Mouse (Mus musculus): ENCODE measurements around the gene Nlrx1.

Nlrx1 gene

DNA sequence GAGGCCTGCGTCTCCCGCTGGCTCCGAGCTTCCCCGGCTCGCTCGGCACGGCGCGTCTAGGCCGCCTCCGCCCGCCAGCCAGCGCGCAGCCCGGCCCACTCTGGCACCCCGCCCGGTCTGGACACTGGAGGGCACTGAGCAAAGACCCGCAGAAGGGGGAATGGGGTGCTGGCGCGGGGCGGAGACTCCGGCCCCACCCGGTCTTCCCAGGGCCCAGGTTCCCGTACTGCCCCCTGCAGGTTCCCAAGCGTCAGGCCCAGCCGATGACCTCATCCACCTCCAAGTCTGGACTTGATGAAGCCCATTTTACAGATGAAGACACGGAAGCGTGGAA lies 405 bp downstream of the Nlrx1 start:
- DNase-seq (ENCODE audit: low spot score) = peak; percentile 92

DNA sequence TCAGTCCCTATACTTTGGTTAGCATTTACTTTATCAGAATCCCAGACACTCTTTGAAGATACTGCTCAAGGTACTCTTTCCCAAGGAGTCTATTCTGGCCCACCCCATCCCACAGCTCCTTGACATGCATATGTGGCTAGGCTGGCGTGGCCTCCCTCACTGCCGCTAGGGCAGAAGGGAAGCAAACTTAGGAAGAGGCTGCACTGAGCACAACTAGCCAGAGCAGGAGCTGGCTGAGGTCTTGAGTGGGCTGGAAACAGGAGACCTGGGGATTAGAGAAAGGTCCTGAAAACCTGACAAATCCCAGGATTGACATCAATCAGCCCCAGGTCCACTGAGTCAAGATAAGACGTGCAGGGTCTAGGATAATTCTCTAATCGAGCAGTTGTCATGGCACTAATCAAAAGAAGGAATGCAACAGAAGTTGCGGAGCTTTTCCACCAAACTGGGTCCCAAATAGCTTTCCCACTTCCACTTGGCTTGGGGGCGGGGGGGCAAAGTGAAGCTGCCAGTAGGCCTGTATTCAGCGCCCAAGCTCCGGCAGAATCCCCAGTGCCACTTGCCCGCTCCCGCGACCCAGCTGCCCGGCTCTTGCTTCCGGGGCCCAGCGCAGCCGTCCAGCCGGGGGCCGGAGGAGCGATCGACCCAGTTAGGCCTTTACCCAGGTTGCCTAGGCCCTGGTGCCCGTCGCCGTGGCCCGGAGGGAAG lies 926 bp downstream of the Nlrx1 start:
- no peak for DNase-seq (ENCODE audit: low spot score)

DNA sequence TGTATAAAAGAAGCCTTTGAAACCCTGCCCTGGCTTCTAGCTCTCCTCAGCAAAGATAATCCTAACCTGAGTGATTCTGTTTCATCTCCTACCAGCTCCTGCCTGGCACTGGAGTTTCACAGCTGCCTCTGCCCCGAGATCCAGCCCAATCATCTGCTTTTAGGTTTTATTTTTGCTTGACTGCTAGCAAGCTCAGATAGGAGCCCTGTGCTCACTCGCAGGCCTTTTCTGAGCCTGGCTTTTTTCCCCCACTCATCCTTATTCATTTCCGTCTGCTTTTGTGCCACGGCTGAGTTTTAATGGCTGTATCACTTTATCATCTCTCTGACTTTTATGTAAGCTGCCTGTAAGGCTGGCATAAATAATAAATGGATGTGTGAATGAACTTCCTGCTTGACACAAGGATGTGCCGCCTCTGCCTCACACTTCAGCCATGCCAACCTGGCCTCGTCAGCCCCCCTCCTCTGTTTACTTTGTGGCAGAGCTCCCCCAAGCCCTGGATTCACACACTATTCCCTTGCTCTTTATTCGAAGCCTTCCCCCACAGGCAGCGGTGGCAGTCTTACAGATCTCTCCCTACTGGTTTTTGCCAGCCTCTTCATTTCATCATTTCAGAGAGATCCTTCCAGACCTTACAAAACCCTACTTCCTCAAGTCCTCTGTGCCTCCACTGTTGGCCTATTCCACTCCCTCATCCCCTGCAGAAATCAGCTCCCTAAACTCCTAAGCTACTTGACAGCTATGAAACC lies 1.7 kb downstream of the Nlrx1 start:
- no peak for DNase-seq (ENCODE audit: low spot score)

DNA sequence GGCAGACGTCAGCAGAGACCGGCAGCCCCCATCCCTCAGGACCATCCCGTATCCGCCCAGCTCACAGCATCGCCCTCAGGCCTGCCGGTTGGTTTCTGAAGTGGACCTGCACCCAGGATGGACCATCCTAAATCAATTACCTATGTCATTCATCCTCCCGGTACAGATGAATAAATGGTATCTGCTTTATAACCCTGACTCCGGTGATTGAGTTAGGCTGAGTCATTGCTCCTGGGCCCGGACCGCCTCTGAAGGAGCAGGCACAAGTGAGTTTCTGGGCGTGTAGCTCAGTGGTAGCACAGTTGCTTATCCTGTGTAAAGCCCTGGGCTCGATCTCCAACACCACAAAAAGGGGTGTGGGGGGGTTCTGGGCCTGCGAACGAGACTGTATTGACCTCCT lies 7.0 kb downstream of the Nlrx1 start:
- DNase-seq (ENCODE audit: low spot score) = no peak

DNA sequence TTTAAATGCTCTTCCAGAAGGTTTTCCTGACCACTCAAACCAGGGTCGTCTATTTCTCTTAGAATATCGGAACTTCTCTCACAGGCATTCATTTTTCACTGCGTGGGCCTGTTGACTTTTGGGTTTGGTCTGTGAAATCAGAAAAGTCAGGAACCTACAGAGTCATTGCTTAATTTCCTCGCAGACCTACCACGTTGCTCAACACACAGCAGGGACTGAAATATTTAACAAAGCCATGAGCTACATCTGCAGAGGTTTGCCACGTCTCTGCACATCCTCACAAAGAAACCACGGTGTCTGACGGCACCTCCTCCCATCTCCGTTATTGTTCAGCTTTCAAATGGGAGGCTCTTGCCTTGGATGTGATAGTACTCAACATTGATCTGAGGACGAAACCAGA lies 9.4 kb downstream of the Nlrx1 start:
- no peak for DNase-seq (ENCODE audit: low spot score)

DNA sequence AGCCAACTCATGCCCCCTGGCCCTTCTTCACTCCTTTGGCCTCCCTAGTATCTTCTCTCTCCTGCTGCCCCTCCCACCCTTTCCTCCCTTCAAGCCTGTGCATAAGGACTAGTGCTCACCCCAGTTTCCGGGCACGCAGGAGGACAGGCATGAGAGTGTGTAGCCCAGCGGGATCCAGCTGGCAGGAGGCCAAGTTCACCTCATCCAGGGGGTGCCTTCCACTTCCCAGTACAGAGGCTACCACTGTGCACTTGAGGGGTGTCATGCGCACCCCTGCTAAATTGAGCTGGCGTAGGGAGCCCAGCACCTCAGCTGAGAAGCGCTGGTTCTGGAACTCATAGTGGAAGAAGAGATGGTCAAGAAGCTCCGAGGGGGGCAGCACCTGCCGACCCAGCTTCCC lies 12.2 kb downstream of the Nlrx1 start:
- no peak for DNase-seq (ENCODE audit: low spot score)

DNA sequence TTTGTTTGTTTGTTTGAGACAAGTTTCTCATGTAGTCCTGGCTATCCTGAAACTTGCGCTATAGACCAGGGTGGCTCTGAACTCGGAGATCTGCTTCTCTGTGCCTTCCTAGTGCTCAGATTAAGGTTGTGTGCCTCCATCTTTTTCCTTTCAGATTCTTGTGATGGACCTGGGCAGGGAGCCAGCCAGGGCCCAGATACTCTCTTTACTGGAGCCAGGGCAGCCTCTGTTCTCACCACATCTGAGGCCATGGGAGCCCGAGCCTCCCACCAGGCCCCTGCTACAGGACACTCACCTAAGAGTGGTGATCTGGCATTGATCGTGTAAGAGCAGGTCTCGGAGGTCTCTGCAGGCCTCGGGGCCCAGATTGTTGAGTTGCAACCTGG lies 13.3 kb downstream of the Nlrx1 start:
- DNase-seq (ENCODE audit: low spot score) = no peak

DNA sequence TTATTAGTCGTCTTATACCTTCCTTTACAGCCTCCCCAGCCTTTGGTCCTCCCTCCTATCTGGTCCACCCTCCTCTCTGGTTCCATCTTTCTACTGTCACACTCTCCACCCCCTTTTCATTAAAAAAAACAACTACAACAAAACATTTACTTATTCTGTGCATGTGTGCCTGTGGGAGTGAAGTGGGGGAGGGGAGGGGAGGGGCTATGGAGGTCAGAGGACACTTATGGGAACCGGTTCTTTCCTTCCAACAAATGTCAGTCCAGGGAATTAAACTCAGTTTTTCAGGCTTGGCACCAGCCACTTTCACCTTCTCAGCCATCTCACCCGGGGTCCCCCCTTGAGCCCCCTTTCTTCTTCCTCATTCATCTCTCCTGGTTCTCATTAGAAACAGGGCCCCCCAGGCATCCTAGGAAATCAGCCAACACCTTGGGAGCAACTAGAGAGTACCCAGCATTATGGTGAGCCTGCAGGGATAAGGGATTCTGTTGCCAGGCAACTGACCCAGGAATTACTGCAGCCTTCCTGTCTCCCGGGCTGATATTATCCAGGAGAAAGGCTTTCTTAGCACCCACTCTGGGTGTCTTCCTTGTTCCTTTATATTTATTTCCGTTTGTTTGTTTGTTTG lies 13.8 kb downstream of the Nlrx1 start:
- DNase-seq (ENCODE audit: low spot score) = no peak

DNA sequence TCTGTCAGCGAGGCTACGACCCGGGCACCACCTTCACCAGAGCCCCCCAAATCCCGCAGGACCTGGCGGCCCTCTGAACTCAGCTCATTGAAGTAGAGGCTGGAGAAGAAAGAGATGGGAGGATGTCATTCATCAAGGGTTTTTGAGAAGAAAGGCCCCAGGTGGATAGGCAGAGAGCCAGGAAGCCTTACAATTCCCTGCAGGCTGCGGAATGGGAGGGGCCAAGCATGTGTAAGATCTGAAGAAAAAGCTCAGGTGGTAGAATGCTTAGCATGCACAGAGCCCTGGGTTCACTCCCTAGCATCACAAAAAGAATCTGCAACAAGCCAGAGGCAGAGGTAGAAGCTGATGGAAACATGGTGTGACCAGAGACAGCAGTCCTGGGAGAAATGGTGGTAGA lies 15.0 kb downstream of the Nlrx1 start:
- DNase-seq (ENCODE audit: low spot score) = no peak

DNA sequence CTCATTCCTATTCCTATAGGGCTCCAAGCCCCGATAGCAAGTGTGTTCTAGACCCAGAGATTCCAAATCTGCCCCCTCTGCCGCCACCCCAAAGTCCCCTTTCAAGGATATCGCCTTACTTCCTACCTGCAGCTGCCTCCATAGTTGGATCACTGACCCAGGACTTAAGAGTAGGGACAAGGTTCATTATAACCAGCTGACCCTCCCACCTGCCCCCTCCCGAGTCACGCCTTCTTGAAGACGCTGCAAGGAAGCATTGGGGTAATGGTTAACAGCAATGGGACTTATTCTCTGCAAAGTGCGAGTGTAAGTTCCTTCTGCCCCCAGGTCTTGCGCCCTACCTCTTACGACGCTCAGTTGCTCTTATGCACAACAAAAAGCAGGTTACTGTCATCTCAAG lies 17.1 kb downstream of the Nlrx1 start, which contains the start of gene Pdzd3:
TSS of gene Pdzd3 (minus strand) at position 158 of the 400 bp plus-strand sequence.
- DNase-seq (ENCODE audit: low spot score) = no peak

DNA sequence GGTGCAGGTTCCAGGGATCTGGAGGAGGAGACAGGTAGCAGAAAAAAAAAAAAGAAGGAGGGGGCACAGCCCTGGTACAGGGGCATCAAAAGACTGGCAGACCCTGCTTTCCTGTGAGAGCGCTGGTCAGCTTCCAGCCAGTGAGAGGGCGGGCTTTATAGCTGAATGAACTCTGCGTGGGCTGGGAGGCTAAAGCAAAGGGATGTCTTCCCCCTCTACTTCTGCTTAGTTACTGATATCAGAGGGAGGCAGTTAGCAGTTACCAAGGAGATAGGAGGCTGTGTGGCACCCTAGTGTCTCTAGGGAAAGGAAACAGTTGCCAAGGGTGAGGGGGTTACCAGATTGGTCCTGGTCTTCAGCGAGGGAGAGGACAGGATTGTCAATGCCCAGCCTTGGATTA lies 18.0 kb downstream of the Nlrx1 start:
- no peak for DNase-seq (ENCODE audit: low spot score)

DNA sequence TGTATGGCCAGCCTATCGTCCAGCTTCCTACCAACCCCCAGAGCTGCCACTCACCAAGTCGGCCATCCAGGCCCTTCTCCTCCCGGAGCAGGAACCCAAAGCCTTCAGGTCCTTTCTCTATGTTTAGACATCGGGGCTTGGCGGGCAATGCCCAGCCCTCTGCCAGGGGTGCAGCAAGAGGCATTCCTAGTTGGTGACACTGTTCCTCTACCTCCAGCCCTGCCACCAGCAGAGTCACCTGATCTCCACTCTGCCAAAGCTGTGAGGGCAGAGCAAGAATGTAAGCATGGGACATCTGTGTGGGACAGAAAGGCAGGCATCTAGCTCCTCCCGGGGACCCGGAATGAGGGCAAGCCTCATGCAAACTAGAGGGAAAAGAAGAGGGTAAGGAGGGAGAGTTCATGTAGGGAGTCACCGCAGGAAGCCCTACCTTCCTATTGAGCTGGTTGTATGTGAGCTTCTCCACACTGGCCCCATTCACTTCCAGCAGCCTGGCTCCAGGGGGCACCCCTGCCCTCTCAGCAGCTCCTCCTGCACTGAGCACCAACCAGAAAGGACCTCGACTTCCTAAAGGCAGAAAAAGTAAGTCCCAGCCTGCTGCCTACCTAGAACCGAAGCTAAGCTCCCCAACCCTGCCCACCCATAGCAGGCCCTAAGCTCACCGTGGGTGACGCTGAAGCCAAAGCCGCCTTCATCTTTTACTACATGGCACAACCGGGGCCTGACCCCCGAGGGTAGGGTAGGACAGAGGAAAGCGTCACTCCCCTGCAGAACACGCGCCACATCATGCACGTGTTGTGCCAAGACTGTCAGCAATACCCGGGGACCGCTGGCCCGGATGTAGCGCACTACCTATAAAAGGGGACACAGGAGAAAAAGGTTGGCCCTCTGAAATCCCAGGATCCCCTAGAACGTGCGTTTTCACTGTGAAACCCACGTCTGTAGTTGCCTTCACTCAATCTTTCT lies 18.9 kb downstream of the Nlrx1 start:
- peak; percentile 80 for DNase-seq (ENCODE audit: low spot score)

DNA sequence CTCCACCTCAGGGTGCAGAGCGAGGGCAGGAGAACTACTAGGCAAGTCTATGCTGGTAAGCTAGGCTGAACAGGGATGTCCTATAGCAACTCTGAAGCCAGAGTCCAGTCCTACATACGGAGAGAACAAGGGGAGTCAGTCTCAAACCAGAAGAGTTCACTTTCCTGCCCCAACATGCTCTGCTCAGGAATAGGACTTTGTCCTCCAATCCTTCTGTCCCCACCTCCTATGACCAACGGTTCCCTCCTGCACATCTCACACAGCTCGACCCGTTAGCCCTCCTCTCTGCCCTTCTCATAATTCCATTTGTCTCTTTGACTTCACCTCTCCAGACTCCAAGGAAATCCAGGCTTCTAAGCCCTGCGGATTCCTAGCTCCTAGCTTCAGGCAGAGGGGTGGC lies 20.5 kb downstream of the Nlrx1 start:
- DNase-seq (ENCODE audit: low spot score) = no peak

DNA sequence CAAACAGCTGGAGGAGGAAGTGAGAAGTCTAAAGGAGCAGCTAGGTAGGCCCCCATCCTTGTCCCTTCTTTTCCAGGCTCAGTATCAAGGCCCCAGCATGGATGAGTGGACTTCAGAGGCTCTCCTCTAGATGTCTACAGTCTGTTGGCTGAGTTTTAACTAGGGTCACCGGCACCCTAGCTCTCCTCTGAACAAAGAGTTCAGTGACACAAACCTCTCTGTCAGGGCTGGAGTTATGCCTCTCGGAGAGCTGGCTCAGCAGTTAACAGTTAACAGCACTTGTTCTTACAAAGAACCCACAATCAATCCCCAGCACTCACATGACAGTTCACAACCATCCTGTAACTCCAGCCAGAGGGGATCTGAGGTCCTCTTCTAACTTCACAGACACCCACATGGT lies 24.8 kb downstream of the Nlrx1 start:
- no peak for DNase-seq (ENCODE audit: low spot score)

DNA sequence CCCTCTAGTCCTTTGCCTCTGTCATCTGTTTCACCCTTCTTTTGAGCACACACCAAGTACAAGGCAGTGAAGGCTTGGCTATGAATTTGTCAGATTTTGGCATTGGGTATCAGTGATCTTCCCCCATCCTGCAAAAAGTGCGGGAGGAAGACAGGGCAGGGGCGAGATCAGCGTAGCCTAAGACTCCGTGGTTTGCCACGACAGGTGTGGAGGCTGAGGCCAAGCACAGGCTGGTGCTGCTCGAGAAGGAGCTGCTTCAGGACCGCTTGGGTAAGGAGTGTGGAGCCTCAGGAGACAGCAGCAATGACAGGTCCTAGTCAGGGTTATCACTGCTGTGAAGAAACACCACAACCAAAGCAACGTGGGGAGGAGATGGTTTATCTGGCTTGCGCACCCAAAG lies 27.0 kb downstream of the Nlrx1 start:
- DNase-seq (ENCODE audit: low spot score) = no peak

DNA sequence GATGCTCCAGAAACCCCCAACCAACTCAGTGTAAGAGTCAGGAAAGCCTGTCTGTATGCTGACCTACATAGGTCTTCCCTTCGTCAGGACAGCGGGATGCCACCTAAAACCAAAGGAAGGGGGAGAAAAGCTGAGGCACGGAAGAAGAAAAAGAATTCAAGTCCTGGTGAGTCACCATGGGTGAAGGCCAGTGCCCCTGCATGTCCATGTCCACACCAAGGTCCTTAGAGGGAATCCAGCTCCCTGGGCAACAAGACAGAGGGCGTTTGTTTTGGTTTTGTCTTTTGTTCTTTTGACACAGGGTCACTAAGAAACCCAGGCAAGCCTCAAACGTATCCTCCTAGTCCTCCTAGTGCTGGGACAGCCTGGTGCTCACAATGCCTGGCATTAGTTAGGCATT lies 27.5 kb downstream of the Nlrx1 start:
- DNase-seq (ENCODE audit: low spot score) = no peak

DNA sequence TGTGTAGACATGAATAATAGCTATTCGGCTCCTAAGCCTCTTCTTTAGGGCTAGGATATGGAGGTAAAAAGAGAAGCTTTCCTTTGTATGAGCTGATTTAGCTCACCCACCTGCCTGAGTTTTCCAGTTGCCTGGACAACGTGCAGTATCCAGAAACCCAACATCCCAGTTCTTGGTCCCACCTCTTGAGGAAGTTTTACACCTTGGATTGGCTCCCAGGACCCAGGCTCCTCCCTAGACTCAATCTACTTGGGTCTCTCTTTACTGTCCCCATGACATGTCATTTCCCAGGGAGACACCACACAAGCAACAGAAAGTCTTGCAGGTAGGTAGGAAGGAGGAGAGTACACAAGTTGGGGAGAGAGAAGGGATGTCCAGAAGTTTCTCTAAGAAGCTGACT lies 28.0 kb downstream of the Nlrx1 start, which contains the start of gene Ccdc153:
TSS of gene Ccdc153 (plus strand) at position 278 of the 400 bp plus-strand sequence.
- no peak for DNase-seq (ENCODE audit: low spot score)

DNA sequence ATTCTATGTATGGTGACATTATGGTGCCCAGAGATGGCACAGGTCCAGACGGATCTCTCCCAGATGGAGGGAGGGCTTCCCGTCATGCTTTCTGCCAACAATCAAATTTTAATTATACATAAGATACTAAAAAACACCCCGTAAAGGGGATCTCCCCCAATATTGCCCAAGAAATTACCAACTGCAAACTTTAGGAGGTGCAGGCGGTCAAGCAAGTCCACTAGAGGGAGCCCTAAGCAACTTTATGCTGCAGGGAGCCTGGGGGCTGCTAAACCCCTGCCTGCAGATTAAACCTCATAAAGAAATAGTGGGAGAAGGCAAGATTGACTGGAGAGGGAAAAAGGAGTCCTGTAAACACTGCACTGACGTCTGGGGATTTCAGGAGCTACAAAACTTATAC lies 29.0 kb downstream of the Nlrx1 start:
- peak; percentile 45 for DNase-seq (ENCODE audit: low spot score)

DNA sequence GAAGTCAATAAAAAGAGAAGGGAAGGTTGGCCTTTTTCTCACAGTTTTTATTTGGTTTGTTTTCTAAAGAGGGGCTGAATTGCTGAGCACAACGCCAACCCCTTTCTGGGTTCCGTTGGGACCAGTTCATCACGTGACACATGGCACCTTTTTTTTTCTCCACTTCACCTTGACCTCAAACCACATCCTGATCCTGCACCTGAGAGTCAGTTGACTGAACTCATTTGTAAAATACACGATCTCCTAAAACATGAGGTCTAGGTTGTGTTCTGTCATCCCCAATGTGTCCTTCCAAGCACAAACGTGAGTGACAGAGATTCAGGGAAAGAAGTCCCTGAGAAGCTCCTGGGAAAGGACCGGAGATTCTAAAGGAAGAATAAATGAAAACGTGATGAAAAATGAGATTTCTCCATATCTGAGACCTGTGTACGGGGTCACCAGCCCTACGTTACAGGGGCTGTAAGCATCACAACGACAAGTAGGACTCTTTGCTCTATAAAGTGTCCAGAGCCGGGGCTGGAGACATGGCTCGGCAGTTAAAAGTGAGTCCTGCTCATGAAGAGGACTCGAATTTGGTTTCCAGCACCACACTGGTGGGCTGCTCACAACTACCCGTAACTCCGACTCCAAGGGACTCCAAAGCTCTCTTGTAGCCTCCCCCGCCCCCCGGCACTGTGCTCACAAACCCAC lies 29.8 kb downstream of the Nlrx1 start:
- peak; percentile 19 for DNase-seq (ENCODE audit: low spot score)

DNA sequence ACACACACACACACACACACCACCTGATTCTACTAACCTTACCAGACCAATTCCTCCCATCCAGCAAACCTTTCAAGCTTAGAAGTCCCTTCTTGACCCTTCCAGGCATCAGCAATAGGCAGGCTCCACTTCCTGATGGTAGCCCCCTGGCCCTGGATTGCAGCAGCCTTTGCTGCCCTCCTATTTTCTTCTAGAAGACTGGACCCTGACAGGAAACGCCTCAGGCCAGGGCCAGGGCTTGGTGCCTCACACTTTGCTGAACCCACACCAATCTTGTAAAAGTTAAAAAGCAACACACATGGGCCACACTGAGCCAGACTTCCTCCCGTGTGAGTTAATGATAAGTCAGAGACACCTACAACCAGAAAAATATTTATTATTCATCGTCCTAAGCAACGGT lies 31.3 kb downstream of the Nlrx1 start:
- DNase-seq (ENCODE audit: low spot score) = no peak

DNA sequence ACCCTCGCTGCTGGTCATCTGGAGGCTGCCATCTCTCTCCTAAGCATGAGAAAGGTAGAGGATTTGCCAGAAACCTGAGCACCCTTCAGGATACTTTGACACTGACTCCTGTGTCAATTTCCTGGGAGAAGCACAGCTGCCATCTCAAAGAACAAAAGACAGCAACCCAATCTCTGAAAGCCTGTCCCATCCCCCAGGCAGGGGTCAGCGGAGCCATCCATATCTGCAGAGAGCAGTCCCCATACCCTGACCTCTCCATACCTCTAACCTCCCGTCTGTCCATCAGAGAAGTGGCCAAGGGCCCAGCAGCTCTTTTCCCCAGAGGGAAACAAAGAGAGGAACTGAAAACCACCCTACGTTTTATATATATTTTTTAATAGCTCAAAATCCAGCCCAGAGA lies 31.8 kb downstream of the Nlrx1 start:
- no peak for DNase-seq (ENCODE audit: low spot score)

Measured in lung, postnatal 25 days (tissue).